Mouse (Mus musculus) megakaryocyte, embryonic 14.5 days (primary cell): ENCODE data around the gene B3galt6.

Source experiments
- FLI1 ChIP-seq: IDR thresholded peaks from 2 replicates; pipeline ENCODE4 v1.6.1; 2012; ENCODE audit warnings: low read length, inconsistent platforms, mixed read lengths
- GATA1 ChIP-seq: IDR thresholded peaks from 3 replicates; pipeline ENCODE4 v1.6.1; 2012; ENCODE audit warnings: mixed read lengths, low read length, inconsistent platforms, borderline replicate concordance

GRCm38 (mm10) chr4:156028580-156028979, 36.1 kb upstream of the B3galt6 start:
- TF ChIP-seq GATA1 (no peak), FLI1 (no peak)
